Mouse (Mus musculus): ENCODE measurements around the gene Pacsin2. TPM values are rescaled to one million over a fixed set of nuclear protein-coding genes. Genes with fewer than 3 reads are reported as not detected.

Gene Pacsin2
- polyA plus RNA-seq, 1 experiment from 2014 or later, result 20.5 TPM

GRCm38 (mm10) chr15:83432231-83433031, 32.0 kb downstream of the Pacsin2 start:
- WGBS, result 72% methylated on average over 15 of the region's 15 CpGs
- Histone ChIP-seq H3K36me3 (replicated peaks; ENCODE audit: control insufficient read depth, insufficient read depth) (no peaks in the 10 kb centered on the region), H3K9me3 (ENCODE audit: control insufficient read depth, low read length) (no peaks in the 10 kb centered on the region), H3K4me2 (replicated peaks) (no peak overlapping the region), H3K4me1 (replicated peaks; ENCODE audit: control insufficient read depth, insufficient read depth, low read length) (no peaks in the 10 kb centered on the region), H3K27ac (no peak overlapping the region), H3K9ac (no peak overlapping the region), H3K27me3 (ENCODE audit: control insufficient read depth, insufficient read depth, low read length) (no peaks in the 10 kb centered on the region), H3K4me3 (replicated peaks; ENCODE audit: low read length) (no peak overlapping the region)
- ATAC-seq (ENCODE audit: low FRiP score) (no peak), DNase-seq (ENCODE audit: low spot score) (no peak)

DNA sequence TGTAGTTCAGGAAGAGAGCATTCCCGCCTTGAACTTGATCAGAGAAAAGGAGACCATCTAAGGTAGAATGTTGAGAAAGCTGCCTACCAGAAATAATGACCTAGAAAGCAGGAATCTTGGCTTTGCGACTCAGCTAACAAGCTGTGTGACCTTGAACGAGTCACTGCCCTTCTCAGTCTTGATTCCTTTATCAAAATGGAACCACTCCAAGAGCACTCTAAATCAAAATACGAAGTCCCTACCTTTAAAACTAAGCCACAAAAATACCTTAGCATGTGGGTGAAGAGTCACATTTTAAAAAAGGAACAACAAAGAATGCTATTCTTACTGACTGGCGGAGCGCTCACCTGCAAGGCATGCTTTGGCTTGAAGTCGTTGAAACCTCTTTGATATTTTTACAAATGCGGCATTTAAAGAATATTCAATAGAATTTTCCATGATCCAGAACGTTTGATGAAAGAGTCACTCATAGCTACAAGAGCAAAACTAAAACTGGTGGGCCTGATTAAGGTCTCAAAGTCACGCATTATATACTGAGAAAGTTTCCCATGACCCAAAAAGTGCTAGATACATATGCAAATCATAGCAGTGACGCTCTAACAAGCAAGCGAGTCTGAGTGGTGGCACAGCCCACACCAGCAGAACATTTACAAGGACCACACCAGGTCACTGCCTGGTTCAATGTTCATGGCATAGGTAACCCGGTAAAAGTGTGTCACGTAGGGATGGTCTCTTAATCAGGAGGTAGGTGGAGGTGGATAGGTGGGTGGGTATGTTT, 33.2 kb downstream of the Pacsin2 start:
- no peaks in the 10 kb centered on the region for H3K36me3 ChIP-seq (replicated peaks; ENCODE audit: control insufficient read depth, insufficient read depth)
- DNase-seq (ENCODE audit: low spot score) (no peak), ATAC-seq (ENCODE audit: low FRiP score) (no peak)
- no peak overlapping the region for H3K4me2 ChIP-seq (replicated peaks)
- H3K4me3 ChIP-seq (replicated peaks; ENCODE audit: low read length), result no peak overlapping the region
- H3K27ac ChIP-seq, result no peak overlapping the region
- H3K4me1 ChIP-seq (replicated peaks; ENCODE audit: control insufficient read depth, insufficient read depth, low read length), result no peaks in the 10 kb centered on the region
- no peak overlapping the region for H3K9ac ChIP-seq
- 92% methylated on average over 14 of the region's 14 CpGs for WGBS
- H3K9me3 ChIP-seq (ENCODE audit: control insufficient read depth, low read length), result no peaks in the 10 kb centered on the region
- H3K27me3 ChIP-seq (ENCODE audit: control insufficient read depth, insufficient read depth, low read length), result no peaks in the 10 kb centered on the region

- 69% methylated on average over 7 of the region's 7 CpGs for WGBS
Observed at GRCm38 (mm10) chr15:83430419-83430818, 34.0 kb downstream of the Pacsin2 start.

GRCm38 (mm10) chr15:83428586-83428985, 35.8 kb downstream of the Pacsin2 start:
- Histone ChIP-seq H3K27ac (no peak overlapping the region), H3K4me1 (replicated peaks; ENCODE audit: control insufficient read depth, insufficient read depth, low read length) (no peaks in the 10 kb centered on the region), H3K4me3 (replicated peaks; ENCODE audit: low read length) (no peak overlapping the region), H3K9me3 (ENCODE audit: control insufficient read depth, low read length) (no peaks in the 10 kb centered on the region), H3K36me3 (replicated peaks; ENCODE audit: control insufficient read depth, insufficient read depth) (no peaks in the 10 kb centered on the region), H3K27me3 (ENCODE audit: control insufficient read depth, insufficient read depth, low read length) (no peaks in the 10 kb centered on the region), H3K9ac (no peak overlapping the region), H3K4me2 (replicated peaks) (no peak overlapping the region)
- ATAC-seq (ENCODE audit: low FRiP score), result no peak
- WGBS, result 88% methylated on average over 1 of the region's 1 CpGs
- no peak for DNase-seq (ENCODE audit: low spot score)

More at GRCm38 (mm10) chr15:83430419-83430818, 34.0 kb downstream of the Pacsin2 start:
- Histone ChIP-seq H3K36me3 (replicated peaks; ENCODE audit: control insufficient read depth, insufficient read depth) (no peaks in the 10 kb centered on the region), H3K27me3 (ENCODE audit: control insufficient read depth, insufficient read depth, low read length) (no peaks in the 10 kb centered on the region), H3K4me3 (replicated peaks; ENCODE audit: low read length) (no peak overlapping the region), H3K4me1 (replicated peaks; ENCODE audit: control insufficient read depth, insufficient read depth, low read length) (no peaks in the 10 kb centered on the region), H3K9me3 (ENCODE audit: control insufficient read depth, low read length) (no peaks in the 10 kb centered on the region), H3K9ac (no peak overlapping the region), H3K4me2 (replicated peaks) (no peak overlapping the region), H3K27ac (no peak overlapping the region)
- no peak for DNase-seq (ENCODE audit: low spot score)
- no peak for ATAC-seq (ENCODE audit: low FRiP score)

- WGBS, result 81% methylated on average over 9 of the region's 9 CpGs
- Histone ChIP-seq H3K9ac (no peak overlapping the region), H3K9me3 (ENCODE audit: control insufficient read depth, low read length) (no peaks in the 10 kb centered on the region), H3K27ac (no peak overlapping the region), H3K4me3 (replicated peaks; ENCODE audit: low read length) (no peak overlapping the region), H3K36me3 (replicated peaks; ENCODE audit: control insufficient read depth, insufficient read depth) (no peaks in the 10 kb centered on the region), H3K4me1 (replicated peaks; ENCODE audit: control insufficient read depth, insufficient read depth, low read length) (no peaks in the 10 kb centered on the region), H3K4me2 (replicated peaks) (no peak overlapping the region), H3K27me3 (ENCODE audit: control insufficient read depth, insufficient read depth, low read length) (no peaks in the 10 kb centered on the region)
- ATAC-seq (ENCODE audit: low FRiP score) (no peak), DNase-seq (ENCODE audit: low spot score) (no peak)
Observed at GRCm38 (mm10) chr15:83427294-83428163, 36.9 kb downstream of the Pacsin2 start.

DNA sequence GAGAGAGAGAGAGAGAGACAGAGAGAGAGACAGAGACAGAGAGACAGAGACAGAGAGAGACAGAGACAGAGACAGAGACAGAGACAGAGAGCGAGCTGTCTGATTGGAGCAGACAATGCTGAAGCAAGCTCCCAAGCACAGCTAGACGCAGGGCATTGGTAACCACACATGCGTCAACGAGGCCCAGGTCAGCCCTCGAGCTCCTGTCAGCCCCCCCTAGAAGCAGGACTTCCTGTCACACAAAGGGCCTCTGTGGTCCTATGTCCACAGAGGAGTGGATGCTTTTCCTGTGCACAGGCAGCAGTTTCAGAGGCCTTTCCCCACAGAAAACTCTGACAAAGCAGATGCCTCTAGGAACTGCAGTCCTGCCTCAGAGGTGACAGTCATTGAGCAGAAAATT, 38.6 kb downstream of the Pacsin2 start:
- H3K4me3 ChIP-seq (replicated peaks; ENCODE audit: low read length), result no peak overlapping the region
- no peak overlapping the region for H3K4me2 ChIP-seq (replicated peaks)
- no peaks in the 10 kb centered on the region for H3K36me3 ChIP-seq (replicated peaks; ENCODE audit: control insufficient read depth, insufficient read depth)
- no peaks in the 10 kb centered on the region for H3K27me3 ChIP-seq (ENCODE audit: control insufficient read depth, insufficient read depth, low read length)
- no peaks in the 10 kb centered on the region for H3K4me1 ChIP-seq (replicated peaks; ENCODE audit: control insufficient read depth, insufficient read depth, low read length)
- WGBS, result 30% methylated on average over 5 of the region's 5 CpGs
- no peak for DNase-seq (ENCODE audit: low spot score)
- H3K9me3 ChIP-seq (ENCODE audit: control insufficient read depth, low read length), result no peaks in the 10 kb centered on the region
- ATAC-seq (ENCODE audit: low FRiP score), result no peak
- H3K9ac ChIP-seq, result peak overlapping the region; percentile 16
- peak overlapping the region; percentile 32; the same call in 1 of the 2 replicates for H3K27ac ChIP-seq

GRCm38 (mm10) chr15:83425277-83425676, 39.1 kb downstream of the Pacsin2 start:
- Histone ChIP-seq H3K27me3 (ENCODE audit: control insufficient read depth, insufficient read depth, low read length) (no peaks in the 10 kb centered on the region), H3K9me3 (ENCODE audit: control insufficient read depth, low read length) (no peaks in the 10 kb centered on the region), H3K4me2 (replicated peaks) (no peak overlapping the region), H3K27ac (no peak overlapping the region), H3K36me3 (replicated peaks; ENCODE audit: control insufficient read depth, insufficient read depth) (no peaks in the 10 kb centered on the region), H3K4me3 (replicated peaks; ENCODE audit: low read length) (no peak overlapping the region), H3K4me1 (replicated peaks; ENCODE audit: control insufficient read depth, insufficient read depth, low read length) (no peaks in the 10 kb centered on the region), H3K9ac (no peak overlapping the region)
- DNase-seq (ENCODE audit: low spot score), result no peak
- 67% methylated on average over 4 of the region's 4 CpGs for WGBS
- no peak for ATAC-seq (ENCODE audit: low FRiP score)

DNA sequence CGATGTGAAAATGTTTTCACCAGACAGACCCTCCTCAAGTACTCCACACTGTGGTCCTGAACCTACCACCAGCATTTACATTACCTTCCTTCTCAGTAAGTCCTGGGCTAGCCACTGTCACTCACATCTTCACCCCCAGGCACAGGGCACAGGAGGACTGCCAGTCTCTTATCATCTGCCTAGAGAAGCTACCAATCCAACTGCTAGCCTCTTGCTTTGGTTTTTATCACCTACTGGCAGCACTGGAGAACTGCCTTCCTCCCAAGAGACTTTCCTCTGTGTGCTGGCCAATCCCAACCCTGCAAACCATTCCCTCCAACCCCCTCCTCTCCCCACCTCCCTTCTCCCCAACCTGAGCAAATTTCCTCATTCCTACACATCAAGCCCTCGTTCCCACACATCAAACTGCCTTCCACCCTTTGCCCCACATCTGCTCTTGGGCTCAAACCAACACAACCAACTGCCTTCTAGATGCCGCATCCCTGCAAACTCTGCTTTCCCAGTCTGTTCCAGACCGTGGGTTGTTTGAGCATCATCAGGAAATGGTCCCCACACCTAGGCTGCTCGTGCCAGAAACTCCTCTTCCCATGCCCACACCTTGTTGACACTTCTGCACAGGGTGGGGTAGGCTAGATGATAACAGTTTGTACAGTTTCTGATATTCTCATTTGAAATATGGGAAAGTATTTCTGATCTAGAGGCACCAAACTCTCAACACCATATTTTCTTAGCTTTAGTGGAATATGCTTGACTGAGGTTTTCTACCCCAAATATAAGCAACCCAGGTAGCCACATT, 40.6 kb downstream of the Pacsin2 start:
- Histone ChIP-seq H3K4me1 (replicated peaks; ENCODE audit: control insufficient read depth, insufficient read depth, low read length) (no peaks in the 10 kb centered on the region), H3K27ac (no peak overlapping the region), H3K4me3 (replicated peaks; ENCODE audit: low read length) (no peak overlapping the region), H3K9ac (no peak overlapping the region), H3K4me2 (replicated peaks) (no peak overlapping the region), H3K36me3 (replicated peaks; ENCODE audit: control insufficient read depth, insufficient read depth) (no peaks in the 10 kb centered on the region), H3K9me3 (ENCODE audit: control insufficient read depth, low read length) (no peaks in the 10 kb centered on the region), H3K27me3 (ENCODE audit: control insufficient read depth, insufficient read depth, low read length) (no peaks in the 10 kb centered on the region)
- DNase-seq (ENCODE audit: low spot score) (no peak), ATAC-seq (ENCODE audit: low FRiP score) (no peak)
- WGBS, result 87% methylated on average over 5 of the region's 5 CpGs
